Mouse (Mus musculus): Measurements from ENCODE around the gene Odf3. TPM values are rescaled to one million over a fixed set of nuclear protein-coding genes. Genes with fewer than 3 reads are reported as not detected.

The Odf3 gene
- polyA plus RNA-seq, 1 experiment from 2014 or later: not detected

DNA sequence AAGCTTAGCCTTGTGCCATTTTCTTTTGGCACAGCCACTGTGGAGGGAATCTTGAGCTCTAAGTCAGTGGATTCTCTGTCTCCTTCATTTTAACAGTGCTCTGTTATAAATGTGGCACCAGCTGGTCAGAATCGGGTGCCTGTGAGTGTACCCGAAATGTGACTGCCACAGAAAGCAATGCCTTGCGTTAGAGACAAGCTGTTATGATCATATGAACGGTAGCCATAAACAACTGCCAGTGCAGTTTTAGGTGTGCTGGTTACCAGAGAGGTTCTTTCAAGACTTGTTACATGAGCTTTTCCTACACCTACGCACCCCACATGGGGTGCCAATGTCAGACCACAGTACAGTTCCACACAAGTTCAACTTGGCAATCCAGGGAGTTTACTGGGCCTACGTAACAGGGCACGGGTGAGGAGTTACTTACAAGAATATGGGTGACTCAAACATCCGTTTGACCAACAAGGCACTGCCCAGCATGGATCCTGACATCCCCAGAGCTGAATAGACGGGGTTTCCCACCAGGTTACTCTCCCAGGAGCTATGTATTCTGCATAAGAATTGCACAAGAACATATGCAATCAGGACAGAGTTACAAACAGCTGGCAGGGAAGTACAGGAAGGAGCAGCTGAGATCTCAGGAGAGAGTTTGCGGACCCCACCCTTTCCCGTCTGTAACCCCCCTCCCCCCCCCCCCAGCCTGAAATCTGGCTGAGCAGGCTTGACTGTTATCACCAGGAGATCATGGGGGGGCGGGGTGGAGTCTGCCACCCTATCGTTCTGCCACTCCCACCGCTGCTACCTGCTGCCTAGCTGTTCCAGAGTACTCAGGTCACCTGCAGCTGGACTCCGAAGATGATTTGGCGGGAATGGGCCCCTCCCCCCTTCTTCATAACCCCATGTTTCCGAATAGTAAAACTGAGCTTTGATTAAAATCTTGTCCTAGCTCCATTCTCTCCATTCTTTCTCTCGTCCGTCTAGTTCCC is 6.6 kb upstream of the Odf3 start:
- Histone ChIP-seq H3K4me2 (replicated peaks; ENCODE audit: low read depth) (peak overlapping the region; percentile 44), H3K9me3 (ENCODE audit: control insufficient read depth) (no peaks in the 10 kb centered on the region), H3K36me3 (ENCODE audit: control insufficient read depth, insufficient read depth) (no peaks in the 10 kb centered on the region), H3K4me1 (replicated peaks; ENCODE audit: control insufficient read depth, insufficient read depth, low read length) (0 out of 2 replicates have a peak, but pooled peaks cover under 1% of the 10 kb centered on the region), H3K27ac (ENCODE audit: low read depth, low read length) (no peak overlapping the region), H3K27me3 (replicated peaks; ENCODE audit: control insufficient read depth, insufficient read depth, low read length) (no peaks in the 10 kb centered on the region; the same call in 1 of the 2 replicates), H3K9ac (ENCODE audit: low read depth, low read length) (no peak overlapping the region), H3K4me3 (ENCODE audit: low read depth, low read length) (no peak overlapping the region)
- TF ChIP-seq CTCF (IDR thresholded peaks at IDR 0.05; ENCODE audit: low read depth): no peak
- no peak; the same call in 1 of the 2 replicates for ATAC-seq
- 30% methylated on average over 19 of the region's 19 CpGs for whole genome bisulfite sequencing

DNA sequence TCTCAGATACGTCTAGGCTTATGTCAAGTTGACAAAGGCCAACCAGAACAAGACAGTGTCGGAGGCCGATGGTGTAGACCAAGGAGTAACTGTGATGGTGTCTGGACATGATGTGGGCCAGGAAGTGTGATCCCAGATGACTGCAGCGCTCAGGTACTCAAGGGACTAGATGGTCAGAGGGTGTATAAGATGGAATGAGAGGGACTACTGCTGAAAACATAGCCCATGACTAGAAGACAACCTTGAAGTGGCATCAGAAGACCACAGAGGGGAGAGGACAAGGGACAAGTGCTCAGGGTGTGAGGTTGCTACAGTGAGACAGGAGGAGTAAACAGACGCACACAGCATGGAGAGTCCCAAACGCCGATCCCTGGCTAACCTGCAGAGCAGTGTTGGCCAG is 3.8 kb upstream of the Odf3 start:
- no peak for ATAC-seq
- no peak overlapping the region for H3K9ac ChIP-seq (ENCODE audit: low read depth, low read length)
- H3K4me3 ChIP-seq (ENCODE audit: low read depth, low read length): no peak overlapping the region
- TF ChIP-seq CTCF (IDR thresholded peaks at IDR 0.05; ENCODE audit: low read depth): no peak
- H3K9me3 ChIP-seq (ENCODE audit: control insufficient read depth): no peaks in the 10 kb centered on the region
- 69% methylated on average over 7 of the region's 7 CpGs for WGBS
- H3K27ac ChIP-seq (ENCODE audit: low read depth, low read length): no peak overlapping the region
- no peaks in the 10 kb centered on the region for H3K4me1 ChIP-seq (replicated peaks; ENCODE audit: control insufficient read depth, insufficient read depth, low read length)
- H3K36me3 ChIP-seq (ENCODE audit: control insufficient read depth, insufficient read depth): no peaks in the 10 kb centered on the region
- no peak overlapping the region for H3K4me2 ChIP-seq (replicated peaks; ENCODE audit: low read depth)
- H3K27me3 ChIP-seq (replicated peaks; ENCODE audit: control insufficient read depth, insufficient read depth, low read length): no peaks in the 10 kb centered on the region; the same call in 1 of the 2 replicates

DNA sequence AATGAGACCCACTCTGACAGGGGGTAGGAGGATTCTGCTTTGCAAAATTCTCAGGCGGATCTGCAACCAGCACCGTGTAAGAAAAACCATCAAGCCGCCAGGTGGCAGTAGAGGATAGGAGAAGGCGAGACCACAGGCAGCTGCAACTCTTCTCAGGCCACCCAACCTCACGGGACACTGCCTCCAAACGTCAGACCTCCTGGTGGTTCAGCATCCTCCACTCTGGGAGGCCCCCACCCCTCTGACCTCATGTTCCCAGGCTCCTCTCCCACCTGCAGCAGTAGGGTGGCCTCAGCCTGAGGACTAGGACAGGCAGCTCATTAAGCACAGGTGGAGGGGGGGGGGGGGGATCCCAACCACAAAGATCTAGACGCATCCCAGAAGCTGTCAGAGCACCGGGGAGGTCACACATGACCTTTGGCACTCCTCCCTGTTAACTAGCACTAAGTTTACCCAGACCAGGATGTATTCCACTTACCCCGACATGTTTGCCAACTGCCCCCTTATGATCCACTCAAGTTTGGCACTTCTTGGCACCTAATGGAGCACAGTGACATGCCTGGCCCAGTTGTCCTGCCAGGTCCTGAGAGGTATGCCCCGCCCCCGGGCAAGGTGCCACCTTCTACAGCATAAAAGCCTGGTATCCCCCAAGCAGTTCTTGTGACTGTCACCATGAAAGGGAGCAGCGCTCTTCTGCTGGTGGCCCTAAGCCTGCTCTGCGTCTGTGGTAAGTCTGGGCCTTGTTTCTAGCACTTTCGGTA is 2.5 kb upstream of the Odf3 start, which contains the start of gene Scgb1c1:
Gene Scgb1c1, plus strand, starts transcription at position 643 of the 761 bp plus-strand sequence.
- no peak within 1 kb of the TSS for H3K27ac ChIP-seq (ENCODE audit: low read depth, low read length)
- H3K27me3 ChIP-seq (replicated peaks; ENCODE audit: control insufficient read depth, insufficient read depth, low read length): no peaks in the 10 kb centered on the region; the same call in 1 of the 2 replicates
- no peak within 1 kb of the TSS for H3K9ac ChIP-seq (ENCODE audit: low read depth, low read length)
- ATAC-seq: peak; percentile 70
- H3K36me3 ChIP-seq (ENCODE audit: control insufficient read depth, insufficient read depth): no peaks in the 10 kb centered on the region
- H3K4me3 ChIP-seq (ENCODE audit: low read depth, low read length): no peak within 1 kb of the TSS
- no peaks in the 10 kb centered on the region for H3K9me3 ChIP-seq (ENCODE audit: control insufficient read depth)
- TF ChIP-seq CTCF (IDR thresholded peaks at IDR 0.05; ENCODE audit: low read depth): peak; percentile 96
- no peak within 1 kb of the TSS for H3K4me2 ChIP-seq (replicated peaks; ENCODE audit: low read depth)
- no peaks in the 10 kb centered on the region for H3K4me1 ChIP-seq (replicated peaks; ENCODE audit: control insufficient read depth, insufficient read depth, low read length)
- WGBS: 27% methylated on average over 14 of the region's 14 CpGs

- H3K4me3 ChIP-seq (ENCODE audit: low read depth, low read length): no peak overlapping the region
Observed at GRCm38 (mm10) chr7:140845683-140846082, 1.9 kb upstream of the Odf3 start.

DNA sequence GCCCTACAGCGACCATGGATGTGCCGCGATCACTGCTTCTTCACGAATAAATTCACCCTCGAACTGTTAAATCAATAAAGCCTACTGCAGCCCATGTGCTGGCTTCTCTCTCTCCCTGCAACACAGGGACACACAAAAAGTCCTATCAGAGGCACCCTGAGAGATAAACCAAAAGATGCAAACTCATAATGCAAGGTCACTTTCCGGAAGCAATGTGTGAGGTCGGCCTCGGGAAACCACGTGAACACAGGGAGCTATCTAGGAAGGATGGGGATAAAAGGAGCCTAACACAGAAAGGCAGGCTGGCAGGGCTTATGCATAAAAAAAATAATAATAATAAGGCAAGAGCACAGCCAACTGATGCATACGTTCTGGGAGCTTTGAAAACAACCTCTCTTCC is 929 bp upstream of the Odf3 start:
- Histone ChIP-seq H3K4me1 (replicated peaks; ENCODE audit: control insufficient read depth, insufficient read depth, low read length) (no peaks in the 10 kb centered on the region), H3K27me3 (replicated peaks; ENCODE audit: control insufficient read depth, insufficient read depth, low read length) (no peaks in the 10 kb centered on the region; the same call in 1 of the 2 replicates), H3K4me2 (replicated peaks; ENCODE audit: low read depth) (no peak overlapping the region), H3K9ac (ENCODE audit: low read depth, low read length) (no peak overlapping the region), H3K9me3 (ENCODE audit: control insufficient read depth) (no peaks in the 10 kb centered on the region), H3K27ac (ENCODE audit: low read depth, low read length) (no peak overlapping the region), H3K36me3 (ENCODE audit: control insufficient read depth, insufficient read depth) (peaks cover 4% of the 10 kb centered on the region), H3K4me3 (ENCODE audit: low read depth, low read length) (no peak overlapping the region)
- ATAC-seq: no peak
- TF ChIP-seq CTCF (IDR thresholded peaks at IDR 0.05; ENCODE audit: low read depth): no peak
- 79% methylated on average over 10 of the region's 10 CpGs for WGBS

More at GRCm38 (mm10) chr7:140845683-140846082, 1.9 kb upstream of the Odf3 start:
- Histone ChIP-seq H3K9me3 (ENCODE audit: control insufficient read depth) (no peaks in the 10 kb centered on the region), H3K9ac (ENCODE audit: low read depth, low read length) (no peak overlapping the region), H3K27ac (ENCODE audit: low read depth, low read length) (no peak overlapping the region), H3K27me3 (replicated peaks; ENCODE audit: control insufficient read depth, insufficient read depth, low read length) (no peaks in the 10 kb centered on the region; the same call in 1 of the 2 replicates), H3K4me2 (replicated peaks; ENCODE audit: low read depth) (no peak overlapping the region), H3K36me3 (ENCODE audit: control insufficient read depth, insufficient read depth) (no peaks in the 10 kb centered on the region), H3K4me1 (replicated peaks; ENCODE audit: control insufficient read depth, insufficient read depth, low read length) (no peaks in the 10 kb centered on the region)
- 62% methylated on average over 4 of the region's 4 CpGs for WGBS
- ATAC-seq: no peak
- peak; percentile 40 for TF ChIP-seq CTCF (IDR thresholded peaks at IDR 0.05; ENCODE audit: low read depth)

- no peak for TF ChIP-seq CTCF (IDR thresholded peaks at IDR 0.05; ENCODE audit: low read depth)
- no peak overlapping the region for H3K4me2 ChIP-seq (replicated peaks; ENCODE audit: low read depth)
Observed at GRCm38 (mm10) chr7:140848591-140848990, 986 bp downstream of the Odf3 start.

More at GRCm38 (mm10) chr7:140848591-140848990, 986 bp downstream of the Odf3 start:
- no peaks in the 10 kb centered on the region for H3K4me1 ChIP-seq (replicated peaks; ENCODE audit: control insufficient read depth, insufficient read depth, low read length)
- H3K9ac ChIP-seq (ENCODE audit: low read depth, low read length): no peak overlapping the region
- no peaks in the 10 kb centered on the region for H3K9me3 ChIP-seq (ENCODE audit: control insufficient read depth)
- 89% methylated on average over 10 of the region's 10 CpGs for whole genome bisulfite sequencing
- ATAC-seq: no peak
- H3K4me3 ChIP-seq (ENCODE audit: low read depth, low read length): no peak overlapping the region
- H3K27me3 ChIP-seq (replicated peaks; ENCODE audit: control insufficient read depth, insufficient read depth, low read length): no peaks in the 10 kb centered on the region; the same call in 1 of the 2 replicates
- peaks cover 23% of the 10 kb centered on the region for H3K36me3 ChIP-seq (ENCODE audit: control insufficient read depth, insufficient read depth)
- no peak overlapping the region for H3K27ac ChIP-seq (ENCODE audit: low read depth, low read length)
